Mouse (Mus musculus) left cerebral cortex, postnatal 14 days (tissue): ENCODE data around the gene Arid3c. TPM values are rescaled to one million over a fixed set of nuclear protein-coding genes. Genes with fewer than 3 reads are reported as not detected.
A peak's percentile ranks its signal among the peaks of the same experiment; 100 is the strongest.

Experiments
- DNase-seq, 2 experiments: peaks; one replicate each; pipeline ENCODE4 v3.0.0; 2021 to 2022; ENCODE audit warnings: low spot score in 2 of 2, mixed read lengths in 1 of 2
- intact Hi-C: fragments of 180-260 bp; cut with DNase I; formaldehyde crosslinking; loops from one replicate; pipeline ENCODE4 v1.15.1; 2025
- total RNA-seq, 2 experiments: library from RNA; stranded (reverse); gene quantifications; 2 replicates each; pipeline ENCODE4 v1.2.3; 2021

Gene Arid3c
- total RNA-seq, 2 experiments from 2014 or later, result 0.38 to 0.48 TPM

- peak; percentile 84 to 85 for DNase-seq
- intact Hi-C loops, result no loop called here
Observed at GRCm38 (mm10) chr4:41755338-41756305, 24.7 kb upstream of the Arid3c start, which contains the start of gene Sigmar1. Gene Sigmar1, minus strand, starts transcription at chr4:41756157.

GRCm38 (mm10) chr4:41754797-41755337 is 23.9 kb upstream of the Arid3c start, which contains the start of gene Galt:
Gene Galt, plus strand, starts transcription at chr4:41755228.
- DNase-seq, result peak in 1 of 2 experiments; percentile 48
- intact Hi-C loops, result no loop called here

GRCm38 (mm10) chr4:41745021-41745420 is 14.1 kb upstream of the Arid3c start:
- DNase-seq, result no peak
- intact Hi-C loops, result no loop called here

GRCm38 (mm10) chr4:41744131-41744530 is 13.2 kb upstream of the Arid3c start:
- no peak for DNase-seq
- intact Hi-C loops, result no loop called here

GRCm38 (mm10) chr4:41741158-41741560 is 10.2 kb upstream of the Arid3c start:
- DNase-seq, result peak; percentile 92 to 94
- intact Hi-C loops, result no loop called here

GRCm38 (mm10) chr4:41740380-41741157 is 9.6 kb upstream of the Arid3c start:
- intact Hi-C loops, result no loop called here
- DNase-seq, result peak; percentile 73 to 85

GRCm38 (mm10) chr4:41739260-41739659 is 8.3 kb upstream of the Arid3c start:
- DNase-seq, result no peak
- intact Hi-C loops, result no loop called here

- DNase-seq, result no peak
- intact Hi-C loops, result no loop called here
Observed at GRCm38 (mm10) chr4:41738256-41738603, 7.3 kb upstream of the Arid3c start.

- peak; percentile 83 to 89 for DNase-seq
- intact Hi-C loops, result loop anchor here (2.0 kb wide), 1 partner anchor 23 kb away; no protein-coding TSS in a partner anchor
Observed at GRCm38 (mm10) chr4:41737602-41738255, 6.8 kb upstream of the Arid3c start.

GRCm38 (mm10) chr4:41726826-41727621 is 3.9 kb downstream of the Arid3c start:
- no peak for DNase-seq
- intact Hi-C loops, result no loop called here

GRCm38 (mm10) chr4:41722918-41723351 is 8.0 kb downstream of the Arid3c start, which contains the start of gene Dctn3:
Gene Dctn3, minus strand, starts transcription at chr4:41723170.
- intact Hi-C loops, result no loop called here

GRCm38 (mm10) chr4:41716834-41717233 is 14.1 kb downstream of the Arid3c start:
- no peak for DNase-seq
- intact Hi-C loops, result no loop called here

More at GRCm38 (mm10) chr4:41722918-41723351, 8.0 kb downstream of the Arid3c start, which contains the start of gene Dctn3:
- DNase-seq, result peak; percentile 94 to 99

- intact Hi-C loops, result loop anchor here (2.0 kb wide), 1 partner anchor 21 kb away; no protein-coding TSS in a partner anchor
- DNase-seq, result peak; percentile 71 to 84
Observed at GRCm38 (mm10) chr4:41715596-41715995, 15.3 kb downstream of the Arid3c start.

GRCm38 (mm10) chr4:41715082-41715481 is 15.9 kb downstream of the Arid3c start:
- intact Hi-C loops, result loop anchor here (2.0 kb wide), 1 partner anchor 22 kb away; no protein-coding TSS in a partner anchor
- no peak for DNase-seq

- intact Hi-C loops, result loop anchor here (2.0 kb wide), 1 partner anchor 23 kb away; no protein-coding TSS in a partner anchor
- DNase-seq, result peak; percentile 83 to 90
Observed at GRCm38 (mm10) chr4:41714276-41714675, 16.7 kb downstream of the Arid3c start.

- DNase-seq, result peak; percentile 73 to 78
- intact Hi-C loops, result loop anchor here (2.0 kb wide), 1 partner anchor 23 kb away; no protein-coding TSS in a partner anchor
Observed at GRCm38 (mm10) chr4:41713197-41714067, 17.5 kb downstream of the Arid3c start, which contains the start of gene Rpp25l. Gene Rpp25l, minus strand, starts transcription at chr4:41713534.
